Mouse (Mus musculus): ENCODE measurements around the gene Cldn19.

The Cldn19 gene

GRCm38 (mm10) chr4:119255351-119255750, at the start of gene Cldn19:
Cldn19 (plus strand) TSS chr4:119255414.
- no peaks in the 10 kb centered on the region; the same call in 1 of the 2 replicates for H3K27me3 ChIP-seq (ENCODE audit: control insufficient read depth, insufficient read depth, low read length, poor library complexity, severe bottlenecking)
- H3K36me3 ChIP-seq (ENCODE audit: control insufficient read depth, insufficient read depth, low read length, poor library complexity, severe bottlenecking), result no peaks in the 10 kb centered on the region
- DNase-seq (ENCODE audit: low read depth, low spot score), result no peak

DNA sequence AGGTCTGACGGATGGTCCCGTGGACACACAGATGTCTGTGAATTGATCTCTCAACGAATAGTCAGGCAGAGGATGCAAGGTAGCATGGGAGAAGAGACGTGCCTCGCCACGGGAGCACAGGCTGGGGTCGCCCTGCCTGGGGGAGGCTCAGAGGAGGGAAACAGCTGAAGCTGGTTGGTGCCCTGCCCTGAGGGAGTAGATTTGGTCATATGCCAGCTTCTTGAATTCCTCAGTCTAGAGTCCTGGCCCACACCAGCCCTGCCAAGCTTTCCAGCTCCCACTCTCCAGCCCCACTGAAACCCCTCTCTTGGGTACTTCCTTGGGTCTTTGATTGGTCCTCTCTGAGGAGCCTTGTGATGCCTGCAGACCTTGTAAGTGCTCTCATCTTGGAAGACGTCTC, 38.5 kb upstream of the Cldn19 start:
- no peaks in the 10 kb centered on the region for H3K27me3 ChIP-seq (ENCODE audit: control insufficient read depth, insufficient read depth, low read length, poor library complexity, severe bottlenecking)
- DNase-seq (ENCODE audit: low read depth, low spot score), result no peak
- H3K36me3 ChIP-seq (ENCODE audit: control insufficient read depth, insufficient read depth, low read length, poor library complexity, severe bottlenecking), result no peaks in the 10 kb centered on the region

DNA sequence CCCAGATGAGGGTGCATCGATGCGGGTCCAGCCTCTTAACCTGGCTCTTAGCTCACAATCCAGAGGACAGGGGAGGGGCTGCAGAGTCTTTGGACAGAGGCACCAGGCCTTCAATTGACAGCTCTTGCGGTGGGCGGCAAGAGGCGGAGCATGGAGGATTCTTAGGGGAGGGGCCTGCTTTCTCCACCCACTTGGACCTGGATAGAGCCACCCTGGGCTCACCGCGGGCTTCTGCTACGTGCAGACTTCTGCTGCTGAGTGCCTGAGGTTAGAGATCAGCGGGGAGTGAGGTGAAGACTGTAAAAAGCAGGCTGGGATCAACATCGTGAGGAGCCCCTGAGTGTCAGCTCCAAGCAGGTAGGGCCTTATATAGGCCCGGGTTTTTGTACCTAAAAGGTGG, 37.0 kb upstream of the Cldn19 start, which contains the start of gene Tmem269:
Gene Tmem269 (minus strand): TSS at position 49 of the 400 bp plus-strand sequence.
- no peak for DNase-seq (ENCODE audit: low read depth, low spot score)
- no peaks in the 10 kb centered on the region for H3K27me3 ChIP-seq (ENCODE audit: control insufficient read depth, insufficient read depth, low read length, poor library complexity, severe bottlenecking)
- H3K36me3 ChIP-seq (ENCODE audit: control insufficient read depth, insufficient read depth, low read length, poor library complexity, severe bottlenecking), result no peaks in the 10 kb centered on the region

DNA sequence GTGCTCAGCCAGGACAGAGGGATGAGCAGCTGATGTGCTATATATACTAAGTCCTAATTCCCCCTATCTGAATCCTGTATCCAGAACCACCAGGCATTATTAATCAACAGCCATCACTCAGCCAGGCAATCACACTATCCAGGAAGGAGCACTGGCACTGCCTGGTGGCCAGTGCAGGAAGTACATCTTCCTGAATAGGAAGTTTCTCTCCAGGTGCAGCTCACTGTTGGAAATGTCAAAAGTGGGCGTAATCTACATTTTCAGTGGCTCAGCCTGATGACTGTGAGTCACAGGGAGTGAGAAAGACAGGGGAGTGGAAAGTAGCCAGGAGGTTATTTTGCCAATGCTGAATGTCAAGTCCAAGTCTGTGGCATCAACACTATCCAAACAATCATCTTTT, 31.5 kb upstream of the Cldn19 start:
- peaks cover 1% of the 10 kb centered on the region; the same call in 1 of the 2 replicates for H3K36me3 ChIP-seq (ENCODE audit: control insufficient read depth, insufficient read depth, low read length, poor library complexity, severe bottlenecking)
- DNase-seq (ENCODE audit: low read depth, low spot score), result peak; percentile 59
- no peaks in the 10 kb centered on the region for H3K27me3 ChIP-seq (ENCODE audit: control insufficient read depth, insufficient read depth, low read length, poor library complexity, severe bottlenecking)

DNA sequence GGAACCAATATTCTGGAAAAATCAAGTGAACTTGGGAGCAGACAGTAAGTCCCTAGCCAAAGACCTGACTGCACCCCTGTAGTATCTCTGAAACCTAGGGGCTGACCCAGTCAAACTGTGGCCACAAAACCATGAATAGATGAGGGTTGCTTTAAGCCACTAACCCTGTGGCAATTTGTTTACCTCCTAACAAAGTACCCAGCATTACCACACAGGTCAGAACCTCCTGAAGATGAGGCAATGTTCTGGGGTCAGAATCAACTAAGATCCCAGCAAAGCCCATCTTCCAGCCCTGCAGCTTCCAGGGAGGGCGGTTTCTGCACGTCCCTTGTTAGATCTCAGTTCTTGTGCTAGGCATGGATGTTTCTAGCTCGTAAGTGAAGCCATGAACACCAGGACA, 30.7 kb upstream of the Cldn19 start:
- Histone ChIP-seq H3K36me3 (ENCODE audit: control insufficient read depth, insufficient read depth, low read length, poor library complexity, severe bottlenecking) (peaks cover 1% of the 10 kb centered on the region; the same call in 1 of the 2 replicates), H3K27me3 (ENCODE audit: control insufficient read depth, insufficient read depth, low read length, poor library complexity, severe bottlenecking) (no peaks in the 10 kb centered on the region)
- DNase-seq (ENCODE audit: low read depth, low spot score), result no peak

DNA sequence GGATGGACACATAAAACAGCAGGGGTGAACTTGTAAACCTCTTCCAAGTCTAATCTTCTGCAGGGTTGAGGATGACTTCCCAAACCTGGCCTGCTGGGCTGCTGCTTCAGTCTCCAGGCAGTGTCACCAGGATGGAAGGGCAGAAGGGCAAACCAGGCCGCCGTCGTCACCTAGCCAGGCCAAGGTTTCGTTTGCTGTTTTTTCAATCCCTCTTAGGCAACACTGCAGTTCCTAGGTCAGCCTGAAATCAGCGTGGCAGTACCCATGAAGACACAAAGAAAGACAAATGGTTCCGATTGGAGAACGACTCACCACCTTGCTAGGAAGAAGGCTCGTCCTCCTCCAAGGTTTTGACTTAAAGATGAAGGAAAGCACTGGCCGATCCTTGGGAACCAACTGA, 29.5 kb upstream of the Cldn19 start:
- H3K36me3 ChIP-seq (ENCODE audit: control insufficient read depth, insufficient read depth, low read length, poor library complexity, severe bottlenecking), result peaks cover 1% of the 10 kb centered on the region; the same call in 1 of the 2 replicates
- DNase-seq (ENCODE audit: low read depth, low spot score), result no peak
- H3K27me3 ChIP-seq (ENCODE audit: control insufficient read depth, insufficient read depth, low read length, poor library complexity, severe bottlenecking), result no peaks in the 10 kb centered on the region

- Histone ChIP-seq H3K27me3 (ENCODE audit: control insufficient read depth, insufficient read depth, low read length, poor library complexity, severe bottlenecking) (no peaks in the 10 kb centered on the region), H3K36me3 (ENCODE audit: control insufficient read depth, insufficient read depth, low read length, poor library complexity, severe bottlenecking) (peaks cover 1% of the 10 kb centered on the region; the same call in 1 of the 2 replicates)
- DNase-seq (ENCODE audit: low read depth, low spot score), result no peak
Observed at GRCm38 (mm10) chr4:119226751-119227150, 28.5 kb upstream of the Cldn19 start.

- Histone ChIP-seq H3K27me3 (ENCODE audit: control insufficient read depth, insufficient read depth, low read length, poor library complexity, severe bottlenecking) (no peaks in the 10 kb centered on the region), H3K36me3 (ENCODE audit: control insufficient read depth, insufficient read depth, low read length, poor library complexity, severe bottlenecking) (no peaks in the 10 kb centered on the region)
- peak; percentile 99 for DNase-seq (ENCODE audit: low read depth, low spot score)
Observed at GRCm38 (mm10) chr4:119232410-119233255, 22.6 kb upstream of the Cldn19 start, which contains the start of the genes AU022252 and P3h1. AU022252 (minus strand) TSS chr4:119232712. P3h1 (plus strand) TSS chr4:119232915.

DNA sequence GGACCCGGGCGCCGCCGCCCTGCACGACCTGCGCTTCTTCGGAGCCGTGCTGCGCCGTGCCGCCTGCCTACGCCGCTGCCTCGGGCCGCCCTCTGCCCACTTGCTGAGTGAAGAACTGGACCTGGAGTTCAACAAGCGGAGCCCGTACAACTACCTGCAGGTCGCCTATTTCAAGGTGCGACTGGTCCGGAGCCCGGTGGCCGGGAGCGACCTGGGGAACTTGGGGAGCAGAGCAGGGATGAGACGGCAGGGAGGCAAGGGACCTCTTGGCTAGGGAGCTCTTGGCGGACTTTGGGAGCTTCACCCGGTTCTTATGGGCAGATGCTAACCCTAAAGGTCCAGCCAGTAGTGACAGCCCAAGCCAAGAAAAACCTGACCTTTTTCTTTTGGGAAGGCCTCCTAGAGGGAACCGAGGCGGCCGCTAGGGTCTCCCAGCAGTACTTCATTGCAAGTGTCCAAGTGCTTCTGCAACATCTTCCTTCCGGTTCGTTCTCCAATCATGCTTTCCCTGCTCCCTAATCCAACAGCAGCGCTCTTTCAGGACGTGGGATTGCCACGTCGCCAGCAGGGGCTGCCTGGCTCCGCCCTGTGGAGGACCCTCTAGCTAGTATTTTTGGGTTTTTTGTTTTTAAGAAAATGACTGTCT, 21.8 kb upstream of the Cldn19 start:
- no peak for DNase-seq (ENCODE audit: low read depth, low spot score)
- H3K36me3 ChIP-seq (ENCODE audit: control insufficient read depth, insufficient read depth, low read length, poor library complexity, severe bottlenecking), result no peaks in the 10 kb centered on the region
- no peaks in the 10 kb centered on the region for H3K27me3 ChIP-seq (ENCODE audit: control insufficient read depth, insufficient read depth, low read length, poor library complexity, severe bottlenecking)

DNA sequence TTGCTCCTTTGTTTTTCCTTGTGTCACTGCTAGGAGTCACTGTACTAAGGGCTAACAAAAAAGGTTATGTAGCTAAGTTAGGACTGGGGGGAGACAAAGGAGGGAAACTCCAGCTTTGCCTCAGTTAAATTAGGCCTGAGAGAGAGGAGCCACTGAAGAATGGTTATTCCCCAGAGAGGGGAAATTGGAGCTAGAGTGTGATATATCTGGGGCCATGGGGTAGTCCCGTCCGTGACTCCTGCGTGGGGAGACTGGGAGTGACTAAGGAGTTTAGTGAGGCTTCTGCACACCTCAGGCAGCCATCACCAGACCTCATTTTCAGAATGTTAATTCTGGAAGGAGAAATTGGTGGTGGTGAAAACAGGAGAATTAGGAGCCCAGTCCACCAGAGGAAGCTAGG, 20.9 kb upstream of the Cldn19 start:
- Histone ChIP-seq H3K36me3 (ENCODE audit: control insufficient read depth, insufficient read depth, low read length, poor library complexity, severe bottlenecking) (no peaks in the 10 kb centered on the region), H3K27me3 (ENCODE audit: control insufficient read depth, insufficient read depth, low read length, poor library complexity, severe bottlenecking) (no peaks in the 10 kb centered on the region)
- DNase-seq (ENCODE audit: low read depth, low spot score), result no peak

- DNase-seq (ENCODE audit: low read depth, low spot score), result no peak
- Histone ChIP-seq H3K36me3 (ENCODE audit: control insufficient read depth, insufficient read depth, low read length, poor library complexity, severe bottlenecking) (no peaks in the 10 kb centered on the region), H3K27me3 (ENCODE audit: control insufficient read depth, insufficient read depth, low read length, poor library complexity, severe bottlenecking) (no peaks in the 10 kb centered on the region)
Observed at GRCm38 (mm10) chr4:119238661-119239060, 16.6 kb upstream of the Cldn19 start.

DNA sequence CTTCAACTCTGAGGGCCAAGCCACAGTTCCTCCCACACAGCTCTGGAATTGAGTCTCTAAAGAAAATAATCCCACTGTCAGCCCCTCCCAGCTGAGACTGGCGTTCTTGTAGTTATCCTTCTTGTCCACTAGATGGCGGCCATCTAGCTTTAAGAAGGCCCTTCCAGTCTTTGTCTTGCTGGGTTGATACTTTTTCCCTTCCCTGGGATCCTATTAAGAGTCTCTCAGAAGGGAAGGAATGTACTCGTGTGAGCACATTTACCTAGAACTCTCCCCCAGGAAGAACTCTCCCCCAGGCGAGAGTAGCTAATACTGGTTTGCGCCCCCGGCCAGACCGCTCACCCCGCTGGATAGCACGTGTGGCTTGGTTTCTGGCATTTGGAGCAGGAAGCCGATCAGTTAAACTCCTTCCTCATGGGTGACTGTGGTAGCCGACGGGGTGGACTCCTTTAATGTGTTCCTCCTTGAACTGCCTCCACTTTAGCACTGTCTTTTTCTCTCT, 16.0 kb upstream of the Cldn19 start:
- DNase-seq (ENCODE audit: low read depth, low spot score), result peak; percentile 76
- no peaks in the 10 kb centered on the region for H3K27me3 ChIP-seq (ENCODE audit: control insufficient read depth, insufficient read depth, low read length, poor library complexity, severe bottlenecking)
- no peaks in the 10 kb centered on the region for H3K36me3 ChIP-seq (ENCODE audit: control insufficient read depth, insufficient read depth, low read length, poor library complexity, severe bottlenecking)

- DNase-seq (ENCODE audit: low read depth, low spot score), result peak; percentile 18
Observed at GRCm38 (mm10) chr4:119241664-119242063, 13.6 kb upstream of the Cldn19 start.

DNA sequence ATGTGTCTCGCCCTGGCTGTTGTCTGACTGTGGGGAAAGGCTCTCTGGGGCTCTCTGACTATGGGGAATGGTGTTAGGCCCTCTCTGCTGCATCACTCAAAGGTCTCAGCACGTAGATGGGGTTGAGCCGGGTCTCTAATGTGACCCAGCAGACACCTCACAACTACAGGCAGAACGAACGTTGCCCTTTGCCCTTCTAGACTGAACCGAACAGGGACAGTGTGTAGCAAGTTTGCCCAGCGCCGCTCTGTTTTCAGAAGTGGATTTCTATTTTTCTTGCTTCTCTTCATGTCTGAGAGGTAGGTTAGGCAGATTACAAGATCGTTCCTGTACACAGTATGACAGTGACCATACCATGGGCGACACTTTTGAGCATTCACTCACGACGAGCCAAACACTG, 12.6 kb upstream of the Cldn19 start:
- H3K27me3 ChIP-seq (ENCODE audit: control insufficient read depth, insufficient read depth, low read length, poor library complexity, severe bottlenecking), result no peaks in the 10 kb centered on the region
- no peak for DNase-seq (ENCODE audit: low read depth, low spot score)
- no peaks in the 10 kb centered on the region for H3K36me3 ChIP-seq (ENCODE audit: control insufficient read depth, insufficient read depth, low read length, poor library complexity, severe bottlenecking)

More at GRCm38 (mm10) chr4:119241664-119242063, 13.6 kb upstream of the Cldn19 start:
- H3K36me3 ChIP-seq (ENCODE audit: control insufficient read depth, insufficient read depth, low read length, poor library complexity, severe bottlenecking), result no peaks in the 10 kb centered on the region
- H3K27me3 ChIP-seq (ENCODE audit: control insufficient read depth, insufficient read depth, low read length, poor library complexity, severe bottlenecking), result no peaks in the 10 kb centered on the region

All from splenic B cell, adult 2 months (primary cell).